Mouse (Mus musculus): ENCODE results near the gene Dscam.

Dscam gene

GRCm38 (mm10) chr16:97016244-97016850 lies 154.2 kb downstream of the Dscam start:
- DNase-seq: no peak

- no peak for DNase-seq
These were observed 156.2 kb downstream of the Dscam start for GRCm38 (mm10) chr16:97014343-97014742.

GRCm38 (mm10) chr16:97009116-97010055 lies 161.2 kb downstream of the Dscam start:
- no peak for DNase-seq

- no peak for DNase-seq
These were observed 162.5 kb downstream of the Dscam start for GRCm38 (mm10) chr16:97007892-97008527.

- DNase-seq: no peak
These were observed 163.7 kb downstream of the Dscam start for GRCm38 (mm10) chr16:97006854-97007182.

- peak; percentile 86 for DNase-seq
These were observed 164.3 kb downstream of the Dscam start for GRCm38 (mm10) chr16:97006041-97006853.

GRCm38 (mm10) chr16:97003965-97004364 lies 166.6 kb downstream of the Dscam start:
- DNase-seq: no peak

- no peak for DNase-seq
These were observed 167.7 kb downstream of the Dscam start for GRCm38 (mm10) chr16:97002837-97003236.

GRCm38 (mm10) chr16:97002189-97002588 lies 168.4 kb downstream of the Dscam start:
- no peak for DNase-seq

- DNase-seq: no peak
These were observed 173.7 kb downstream of the Dscam start for GRCm38 (mm10) chr16:96996854-96997253.

GRCm38 (mm10) chr16:96995858-96996257 lies 174.7 kb downstream of the Dscam start:
- DNase-seq: no peak

- DNase-seq: no peak
These were observed 183.2 kb downstream of the Dscam start for GRCm38 (mm10) chr16:96987396-96987795.

GRCm38 (mm10) chr16:96973300-96973699 lies 197.3 kb downstream of the Dscam start:
- DNase-seq: no peak

GRCm38 (mm10) chr16:96971768-96972167 lies 198.8 kb downstream of the Dscam start:
- no peak for DNase-seq

- no peak for DNase-seq
These were observed 200.1 kb downstream of the Dscam start for GRCm38 (mm10) chr16:96970412-96970811.

- DNase-seq: peak; percentile 5
These were observed 200.9 kb downstream of the Dscam start for GRCm38 (mm10) chr16:96969643-96970042.

GRCm38 (mm10) chr16:96968885-96969480 lies 201.6 kb downstream of the Dscam start:
- no peak for DNase-seq

GRCm38 (mm10) chr16:96959695-96960094 lies 210.9 kb downstream of the Dscam start:
- no peak for DNase-seq

- no peak for DNase-seq
These were observed 224.9 kb downstream of the Dscam start for GRCm38 (mm10) chr16:96945468-96946302.

- no peak for DNase-seq
These were observed 226.9 kb downstream of the Dscam start for GRCm38 (mm10) chr16:96943648-96944047.

- no peak for DNase-seq
These were observed 235.8 kb downstream of the Dscam start for GRCm38 (mm10) chr16:96934795-96935194.

All from liver (tissue).